Mouse (Mus musculus) heart, adult 2 months (tissue): ENCODE results near the gene Aldh1l2. TPM values are rescaled to one million over a fixed set of nuclear protein-coding genes. Genes with fewer than 3 reads are reported as not detected.
"Not testable (repeated sequence)": the region's sequence is repeated elsewhere in the genome, so short reads cannot be mapped to it uniquely, and the experiment has no call there.

Experiments
- DNase-seq, 2 experiments: peaks; one replicate each; pipeline ENCODE4 v3.0.0; 2021
- H3K27ac ChIP-seq: fragments of 200-600 bp; 2 replicates; pipeline ENCODE4 v1.8.1; 2022
- H3K27me3 ChIP-seq: fragments of 200-500 bp; 2 replicates; pipeline ENCODE4 v1.6.1; 2012; ENCODE audit warnings: mild to moderate bottlenecking, low read length, inconsistent platforms, mixed read lengths; ENCODE audit not compliant: control insufficient read depth, insufficient read depth
- H3K36me3 ChIP-seq: fragments of 200-500 bp; 2 replicates; pipeline ENCODE4 v1.6.1; 2012; ENCODE audit warnings: low read length, inconsistent platforms; ENCODE audit not compliant: control insufficient read depth, insufficient read depth
- H3K4me1 ChIP-seq: fragments of 200-500 bp; 2 replicates; pipeline ENCODE4 v1.6.1; 2011; ENCODE audit warnings: low read length; ENCODE audit not compliant: control insufficient read depth, insufficient read depth
- H3K4me3 ChIP-seq: fragments of 200-600 bp; 2 replicates; pipeline ENCODE4 v1.8.1; 2022
- H3K79me2 ChIP-seq: fragments of 200-500 bp; replicated peaks from 2 replicates; pipeline ENCODE4 v1.6.1; 2012; ENCODE audit warnings: mild to moderate bottlenecking, inconsistent platforms, low read length, moderate library complexity, mixed read lengths; ENCODE audit not compliant: control insufficient read depth, insufficient read depth
- H3K9ac ChIP-seq: fragments of 200-500 bp; 2 replicates; pipeline ENCODE4 v1.6.1; 2012; ENCODE audit warnings: low read depth, mild to moderate bottlenecking, control low read depth, inconsistent platforms, low read length, mixed read lengths
- CTCF ChIP-seq: fragments of 200-600 bp; IDR thresholded peaks from 2 replicates; pipeline ENCODE4 v1.8.1; 2022; ENCODE audit warnings: antibody characterized with exemption, mild to moderate bottlenecking, moderate library complexity
- EP300 ChIP-seq: fragments of 200-500 bp; IDR thresholded peaks from 2 replicates; pipeline ENCODE4 v1.6.1; 2011; ENCODE audit warnings: low read depth, low read length, control low read depth; ENCODE audit not compliant: insufficient read depth
- POLR2A ChIP-seq: fragments of 200-500 bp; IDR thresholded peaks from 2 replicates; pipeline ENCODE4 v1.6.1; 2011; ENCODE audit warnings: mild to moderate bottlenecking, low read depth, low read length, control low read depth; ENCODE audit not compliant: insufficient read depth
- WGBS: fragments of 180-500 bp; shearing (Covaris S2); methylation state at CpG from one replicate; pipeline ENCODE4 v1.1.7; 2018; 5-methylcytosine and 5-hydroxymethylcytosine counted together
- intact Hi-C: fragments of 180-260 bp; cut with DNase I; formaldehyde crosslinking; loops from one replicate; pipeline ENCODE4 v1.15.1; 2025
- polyA plus RNA-seq: library from polyadenylated mRNA; depleted of rRNA; stranded (reverse); fragments of >200 nt; gene quantifications from 2 replicates; pipeline ENCODE4 v1.2.3, GENCODE M21; 2012
- total RNA-seq, 2 experiments: library from RNA; stranded (reverse); gene quantifications; 2 replicates each; pipeline ENCODE4 v1.2.3; 2021

Gene Aldh1l2
- total and polyA plus RNA-seq, 3 experiments = 4.2 to 12.3 (median 9.9) TPM

- WGBS = under 1% methylated on average over 27 of the region's 27 CpGs
- Histone ChIP-seq H3K36me3 (no peaks in the 10 kb centered on the region), H3K4me1 (no peaks in the 10 kb centered on the region; the same call in none of the 2 replicates), H3K27ac (no peak overlapping the region; the same call in 1 of the 2 replicates), H3K27me3 (no peaks in the 10 kb centered on the region), H3K79me2 (no peaks in the 10 kb centered on the region), H3K9ac (peak overlapping the region; percentile 50), H3K4me3 (peak overlapping the region; percentile 38)
- intact Hi-C loops = no loop called here
- peak; percentile 68 to 80 for DNase-seq
- TF ChIP-seq CTCF (no peak), EP300 (no peak), POLR2A (no peak)
These were observed 556 bp downstream of the Aldh1l2 start for GRCm38 (mm10) chr10:83533258-83533909.

- H3K4me3 ChIP-seq = no peak overlapping the region
- H3K9ac ChIP-seq = no peak overlapping the region
- no peaks in the 10 kb centered on the region; the same call in none of the 2 replicates for H3K4me1 ChIP-seq
- no peaks in the 10 kb centered on the region for H3K27me3 ChIP-seq
- intact Hi-C loops = no loop called here
- WGBS = 77% methylated on average over 6 of the region's 6 CpGs
- no peaks in the 10 kb centered on the region for H3K79me2 ChIP-seq
- H3K36me3 ChIP-seq = no peaks in the 10 kb centered on the region
- DNase-seq = no peak
- TF ChIP-seq POLR2A = no peak
- no peak for TF ChIP-seq CTCF
- no peak for TF ChIP-seq EP300
- H3K27ac ChIP-seq = no peak overlapping the region
These were observed 3.5 kb downstream of the Aldh1l2 start for GRCm38 (mm10) chr10:83530384-83530967.

- H3K4me1 ChIP-seq, DNase-seq, H3K4me3 ChIP-seq, H3K79me2 ChIP-seq, H3K27me3 ChIP-seq, H3K9ac ChIP-seq, H3K27ac ChIP-seq, H3K36me3 ChIP-seq: not testable (repeated sequence)
- intact Hi-C loops = loop anchor here (10.0 kb wide), 1 partner anchor 299 kb away; no protein-coding TSS in a partner anchor
These were observed 9.7 kb downstream of the Aldh1l2 start for GRCm38 (mm10) chr10:83524238-83524637.

- DNase-seq = no peak
- no peaks in the 10 kb centered on the region for H3K79me2 ChIP-seq
- 84% methylated on average over 4 of the region's 4 CpGs for WGBS
- intact Hi-C loops = loop anchor here (10.0 kb wide), 1 partner anchor 296 kb away; no protein-coding TSS in a partner anchor
- no peak overlapping the region for H3K4me3 ChIP-seq
- TF ChIP-seq EP300 (no peak), CTCF (peak; percentile 53)
- no peak overlapping the region for H3K27ac ChIP-seq
- H3K9ac ChIP-seq = no peak overlapping the region
- no peaks in the 10 kb centered on the region for H3K27me3 ChIP-seq
- no peaks in the 10 kb centered on the region for H3K36me3 ChIP-seq
- no peaks in the 10 kb centered on the region for H3K4me1 ChIP-seq
These were observed 12.9 kb downstream of the Aldh1l2 start for GRCm38 (mm10) chr10:83520990-83521389.

GRCm38 (mm10) chr10:83513736-83514135 lies 20.2 kb downstream of the Aldh1l2 start:
- DNase-seq = no peak
- Histone ChIP-seq H3K27me3 (no peaks in the 10 kb centered on the region), H3K4me1 (no peaks in the 10 kb centered on the region), H3K9ac (no peak overlapping the region), H3K27ac (no peak overlapping the region), H3K79me2 (no peaks in the 10 kb centered on the region), H3K36me3 (no peaks in the 10 kb centered on the region), H3K4me3 (no peak overlapping the region)
- no peak for TF ChIP-seq POLR2A
- no peak for TF ChIP-seq CTCF
- TF ChIP-seq EP300 = no peak
- 87% methylated on average over 8 of the region's 8 CpGs for WGBS
- intact Hi-C loops = no loop called here

GRCm38 (mm10) chr10:83511304-83511703 lies 22.6 kb downstream of the Aldh1l2 start:
- Histone ChIP-seq H3K9ac (no peak overlapping the region), H3K27me3 (no peaks in the 10 kb centered on the region), H3K27ac (no peak overlapping the region), H3K79me2 (no peaks in the 10 kb centered on the region), H3K4me3 (no peak overlapping the region), H3K36me3 (no peaks in the 10 kb centered on the region), H3K4me1 (no peaks in the 10 kb centered on the region)
- intact Hi-C loops = no loop called here
- TF ChIP-seq CTCF = no peak
- no peak for TF ChIP-seq EP300
- TF ChIP-seq POLR2A = no peak
- DNase-seq = no peak
- 62% methylated on average over 5 of the region's 5 CpGs for WGBS
